Mouse (Mus musculus): Measurements from ENCODE around the gene Ldhd.

Ldhd gene

GRCm38 (mm10) chr8:111630105-111630521, at the start of gene Ldhd:
Gene Ldhd, minus strand, starts transcription at chr8:111630374.
- CTCF ChIA-PET, result interaction anchor here (0.7 kb wide), 1 partner anchor 15 kb away, joined by 3 read pairs; no protein-coding TSS in a partner anchor

- CTCF ChIA-PET, result no interaction called here
Measured at GRCm38 (mm10) chr8:111678848-111679247, 48.7 kb upstream of the Ldhd start.

GRCm38 (mm10) chr8:111678111-111678510, 47.9 kb upstream of the Ldhd start:
- CTCF ChIA-PET, result no interaction called here

- CTCF ChIA-PET, result no interaction called here
Measured at GRCm38 (mm10) chr8:111676237-111676636, 46.1 kb upstream of the Ldhd start.

GRCm38 (mm10) chr8:111666751-111667150, 36.6 kb upstream of the Ldhd start:
- CTCF ChIA-PET, result no interaction called here

- CTCF ChIA-PET, result interaction anchor here (0.7 to 1.3 kb wide), 2 partner anchors 13 to 243 kb away, joined by 3 read pairs; no protein-coding TSS in a partner anchor
Measured at GRCm38 (mm10) chr8:111662473-111662872, 32.3 kb upstream of the Ldhd start.

GRCm38 (mm10) chr8:111658819-111659423, 28.7 kb upstream of the Ldhd start:
- CTCF ChIA-PET, result interaction anchor here (0.5 kb wide), 1 partner anchor 182 kb away, joined by 3 read pairs; no protein-coding TSS in a partner anchor

GRCm38 (mm10) chr8:111657312-111657854, 27.2 kb upstream of the Ldhd start:
- CTCF ChIA-PET, result no interaction called here

GRCm38 (mm10) chr8:111653524-111653923, 23.4 kb upstream of the Ldhd start:
- CTCF ChIA-PET, result no interaction called here

- CTCF ChIA-PET, result no interaction called here
Measured at GRCm38 (mm10) chr8:111650651-111651050, 20.5 kb upstream of the Ldhd start.

GRCm38 (mm10) chr8:111648834-111649233, 18.7 kb upstream of the Ldhd start:
- CTCF ChIA-PET, result no interaction called here

GRCm38 (mm10) chr8:111645715-111646114, 15.5 kb upstream of the Ldhd start:
- CTCF ChIA-PET, result no interaction called here

GRCm38 (mm10) chr8:111644286-111645051, 14.3 kb upstream of the Ldhd start:
- CTCF ChIA-PET, result interaction anchor here (0.6 kb wide), 1 partner anchor 168 kb away, joined by 5 read pairs; no protein-coding TSS in a partner anchor

- CTCF ChIA-PET, result interaction anchor here (0.5 to 0.7 kb wide), 4 partner anchors 69 to 402 kb away, joined by 3 to 6 read pairs (median 4); no protein-coding TSS in a partner anchor
Measured at GRCm38 (mm10) chr8:111643264-111644141, 13.3 kb upstream of the Ldhd start, which contains the start of gene Zfp1. Gene Zfp1, plus strand, starts transcription at chr8:111643401.

GRCm38 (mm10) chr8:111642939-111643263, 12.7 kb upstream of the Ldhd start:
- CTCF ChIA-PET, result interaction anchor here (0.7 kb wide), 1 partner anchor 68 kb away, joined by 3 read pairs; no protein-coding TSS in a partner anchor

GRCm38 (mm10) chr8:111642496-111642895, 12.3 kb upstream of the Ldhd start:
- CTCF ChIA-PET, result interaction anchor here (0.7 kb wide), 1 partner anchor 68 kb away, joined by 3 read pairs; no protein-coding TSS in a partner anchor

GRCm38 (mm10) chr8:111641064-111641463, 10.9 kb upstream of the Ldhd start:
- CTCF ChIA-PET, result no interaction called here

GRCm38 (mm10) chr8:111638086-111638485, 7.9 kb upstream of the Ldhd start:
- CTCF ChIA-PET, result no interaction called here

- CTCF ChIA-PET, result no interaction called here
Measured at GRCm38 (mm10) chr8:111632976-111633375, 2.8 kb upstream of the Ldhd start.

- CTCF ChIA-PET, result no interaction called here
Measured at GRCm38 (mm10) chr8:111631589-111631988, 1.4 kb upstream of the Ldhd start.

GRCm38 (mm10) chr8:111628894-111629501, 1.2 kb downstream of the Ldhd start:
- CTCF ChIA-PET, result no interaction called here

All from spleen, embryonic (tissue).